Mouse (Mus musculus) midbrain, embryonic 15.5 days (tissue): Measurements from ENCODE around the gene Ccdc102a. TPM values are rescaled to one million over a fixed set of nuclear protein-coding genes. Genes with fewer than 3 reads are reported as not detected.
"Not testable (repeated sequence)": the region's sequence is repeated elsewhere in the genome, so short reads cannot be mapped to it uniquely, and the experiment has no call there.

Experiments
- ATAC-seq: fragments of 200-750 bp; cut with Nextera tagmentation; replicated peaks from 2 replicates; pipeline ENCODE4 v1.8.0; 2017; ENCODE audit warnings: moderate TSS enrichment
- H3K27ac ChIP-seq: fragments of 300-500 bp; sonication (generic); 2 replicates; pipeline ENCODE4 v1.5.1; 2015; ENCODE audit warnings: mild to moderate bottlenecking, inconsistent platforms
- H3K27me3 ChIP-seq: fragments of 300-500 bp; sonication (generic); replicated peaks from 2 replicates; pipeline ENCODE4 v1.6.1; 2015; ENCODE audit warnings: inconsistent platforms
- H3K36me3 ChIP-seq: fragments of 300-500 bp; sonication (generic); replicated peaks from 2 replicates; pipeline ENCODE4 v1.6.1; 2015; ENCODE audit warnings: inconsistent platforms
- H3K4me1 ChIP-seq: fragments of 300-500 bp; sonication (generic); 2 replicates; pipeline ENCODE4 v1.6.1; 2015; ENCODE audit warnings: inconsistent platforms
- H3K4me2 ChIP-seq: fragments of 300-500 bp; sonication (generic); 2 replicates; pipeline ENCODE4 v1.6.1; 2015; ENCODE audit warnings: inconsistent platforms, mild to moderate bottlenecking, moderate library complexity
- H3K4me3 ChIP-seq: fragments of 300-500 bp; sonication (generic); 2 replicates; pipeline ENCODE4 v1.5.1; 2015; ENCODE audit warnings: mild to moderate bottlenecking, inconsistent platforms
- H3K9ac ChIP-seq: fragments of 300-500 bp; sonication (generic); 2 replicates; pipeline ENCODE4 v1.6.1; 2015; ENCODE audit warnings: mild to moderate bottlenecking, inconsistent platforms
- H3K9me3 ChIP-seq: fragments of 300-500 bp; sonication (generic); 2 replicates; pipeline ENCODE4 v1.6.1; 2016; ENCODE audit warnings: inconsistent platforms
- WGBS: fragments of 180-500 bp; shearing (Covaris S2); methylation state at CpG from one replicate; pipeline ENCODE4 v1.1.7; 2015; ENCODE audit warnings: mixed read lengths; 5-methylcytosine and 5-hydroxymethylcytosine counted together
- polyA plus RNA-seq: library from polyadenylated mRNA; unstranded; fragments of >200 nt; fragmentation: Nextera tagmentation; extraction: Ambion mirVana; gene quantifications from 2 replicates; pipeline ENCODE4 v1.2.1, GENCODE M21; 2015

The Ccdc102a gene
- polyA plus RNA-seq, 1 experiment from 2014 or later: 4.9 TPM

DNA sequence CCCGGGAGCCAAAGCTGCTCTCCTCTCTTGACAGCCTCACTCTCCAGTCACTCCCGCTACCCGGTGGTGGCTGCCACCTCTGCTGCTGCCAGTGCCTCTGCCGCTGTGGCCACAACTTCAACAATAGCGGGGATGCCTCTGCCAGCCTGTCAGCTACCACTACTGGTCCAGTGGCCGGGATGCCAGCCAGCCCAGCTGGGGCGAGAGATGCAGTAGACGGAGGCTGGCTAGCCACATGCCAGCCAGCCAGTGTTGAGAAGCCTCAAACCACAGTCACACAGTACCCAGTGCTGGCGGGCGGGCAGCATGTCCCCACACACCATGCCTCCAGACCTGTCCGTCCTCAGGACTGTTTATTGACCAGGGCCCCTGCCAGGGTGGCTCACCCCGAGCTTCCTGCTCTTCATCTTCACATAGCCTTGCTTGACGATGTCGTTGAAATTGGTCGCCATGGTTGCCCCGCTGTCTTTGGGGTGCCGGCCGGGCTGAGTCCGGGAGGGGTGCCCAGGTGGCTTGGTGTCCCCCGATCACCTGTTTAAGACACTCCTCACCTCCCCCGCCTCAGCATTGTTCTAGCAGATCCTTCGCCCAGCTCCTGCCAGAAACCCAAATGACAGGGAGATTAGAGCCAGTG, 47.3 kb downstream of the Ccdc102a start:
- Histone ChIP-seq H3K9me3 (no peaks in the 10 kb centered on the region), H3K9ac (peak overlapping the region; percentile 87), H3K4me2 (peak overlapping the region; percentile 89), H3K36me3 (peaks cover 6% of the 10 kb centered on the region), H3K27me3 (peaks cover 19% of the 10 kb centered on the region), H3K4me1 (peaks cover 53% of the 10 kb centered on the region), H3K4me3 (peak overlapping the region; percentile 77), H3K27ac (peak overlapping the region; percentile 81)
- under 1% methylated on average over 22 of the region's 22 CpGs for WGBS
- peak; percentile 71 for ATAC-seq

DNA sequence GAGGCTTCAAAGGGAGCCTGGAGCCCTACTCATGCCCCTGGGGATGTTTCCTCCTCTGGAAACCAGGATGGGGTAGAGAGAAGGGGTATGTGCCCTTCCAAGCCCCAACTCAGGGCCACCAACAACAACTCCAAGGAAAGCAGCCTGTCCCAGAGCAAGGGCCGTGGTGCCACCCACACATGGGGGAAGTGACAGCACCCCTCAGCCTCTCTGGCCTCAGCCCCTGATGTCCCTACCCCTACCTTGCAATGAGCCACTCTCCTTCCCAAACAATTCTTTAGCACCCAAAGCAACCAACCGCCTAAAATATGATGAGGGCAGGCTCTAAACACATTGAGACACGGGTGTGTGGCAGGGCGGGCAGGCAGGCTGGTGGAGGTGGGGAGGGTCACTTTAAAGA, 47.9 kb downstream of the Ccdc102a start:
- Histone ChIP-seq H3K27ac (peak overlapping the region; percentile 81), H3K27me3 (peaks cover 13% of the 10 kb centered on the region), H3K4me3 (peak overlapping the region; percentile 77), H3K9ac (peak overlapping the region; percentile 87), H3K9me3 (no peaks in the 10 kb centered on the region), H3K4me2 (peak overlapping the region; percentile 89), H3K4me1 (peaks cover 47% of the 10 kb centered on the region), H3K36me3 (peaks cover 12% of the 10 kb centered on the region)
- ATAC-seq: no peak
- WGBS: 11% methylated on average over 4 of the region's 4 CpGs

DNA sequence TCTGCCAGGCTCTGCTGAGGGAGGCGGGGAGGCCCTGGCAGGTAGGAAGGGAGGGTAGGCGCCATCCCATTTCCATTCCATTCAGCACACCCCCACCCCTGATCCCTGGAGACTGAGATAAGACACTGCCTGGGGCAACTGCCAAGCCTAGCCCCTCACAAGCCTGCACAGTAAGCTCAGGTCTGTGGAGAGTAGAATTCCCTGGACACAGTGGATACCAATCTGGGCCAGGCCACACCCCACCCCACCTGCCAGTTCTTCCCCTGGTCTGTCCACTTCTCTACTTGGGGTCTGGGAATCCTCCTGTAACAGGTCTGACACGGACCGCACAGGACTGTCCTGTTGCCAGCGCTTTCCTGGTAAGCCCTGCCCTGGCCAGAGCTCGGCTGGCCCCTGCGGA, 48.8 kb downstream of the Ccdc102a start:
- H3K4me1 ChIP-seq: peaks cover 44% of the 10 kb centered on the region
- peak overlapping the region; percentile 81 for H3K27ac ChIP-seq
- peaks cover 20% of the 10 kb centered on the region for H3K36me3 ChIP-seq
- no peak for ATAC-seq
- peaks cover 5% of the 10 kb centered on the region for H3K27me3 ChIP-seq
- peak overlapping the region; percentile 77 for H3K4me3 ChIP-seq
- H3K9me3 ChIP-seq: no peaks in the 10 kb centered on the region
- 56% methylated on average over 7 of the region's 7 CpGs for WGBS
- peak overlapping the region; percentile 87 for H3K9ac ChIP-seq
- H3K4me2 ChIP-seq: peak overlapping the region; percentile 89

DNA sequence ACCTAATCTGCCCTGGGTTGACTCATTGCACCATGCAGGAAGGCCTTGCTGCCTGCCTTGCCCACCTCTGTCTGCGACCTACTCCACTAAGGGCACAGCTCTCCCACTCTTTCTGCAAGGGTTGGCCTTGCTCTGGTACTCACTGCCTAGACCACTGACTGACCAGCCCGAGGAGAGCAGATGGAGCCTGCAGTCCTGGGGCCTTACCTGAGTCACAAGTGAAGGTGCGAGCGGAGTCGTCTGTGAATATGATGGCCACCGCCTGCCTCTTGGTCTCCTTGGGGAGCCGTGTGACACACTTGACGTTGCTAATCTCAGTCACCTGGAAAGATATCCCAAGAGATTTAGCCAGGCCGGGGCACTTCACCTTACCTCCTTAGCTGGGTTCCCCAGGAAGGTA, 51.0 kb downstream of the Ccdc102a start:
- Histone ChIP-seq H3K4me2 (no peak overlapping the region), H3K4me3 (no peak overlapping the region), H3K9ac (no peak overlapping the region), H3K27ac (no peak overlapping the region), H3K27me3 (no peaks in the 10 kb centered on the region), H3K9me3 (no peaks in the 10 kb centered on the region), H3K4me1 (peaks cover 38% of the 10 kb centered on the region), H3K36me3 (peaks cover 28% of the 10 kb centered on the region)
- WGBS: 88% methylated on average over 9 of the region's 9 CpGs
- ATAC-seq: no peak

DNA sequence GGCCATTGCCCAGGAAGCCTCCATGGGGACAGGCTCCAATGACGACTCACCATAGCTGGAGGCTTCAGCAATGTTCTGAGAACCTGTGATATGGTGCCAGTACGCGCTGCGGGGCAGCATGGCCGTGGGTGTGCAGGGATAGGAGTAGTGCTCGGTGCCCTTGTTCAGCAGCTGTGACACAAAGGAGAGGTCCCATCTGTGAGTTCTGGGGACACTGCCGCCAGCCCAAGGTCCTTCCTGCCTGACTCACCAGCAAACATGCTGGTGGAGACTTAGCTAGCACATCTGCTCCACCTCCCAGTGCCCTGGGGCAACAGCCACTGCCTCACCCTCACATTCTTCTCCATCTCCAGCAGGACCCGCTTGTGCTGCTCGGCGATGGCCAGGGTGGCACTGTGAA, 52.6 kb downstream of the Ccdc102a start:
- H3K4me3 ChIP-seq: no peak overlapping the region
- H3K4me1 ChIP-seq: peaks cover 29% of the 10 kb centered on the region
- no peaks in the 10 kb centered on the region for H3K27me3 ChIP-seq
- ATAC-seq: no peak
- 89% methylated on average over 10 of the region's 10 CpGs for WGBS
- H3K27ac ChIP-seq: no peak overlapping the region
- H3K4me2 ChIP-seq: no peak overlapping the region
- peaks cover 34% of the 10 kb centered on the region for H3K36me3 ChIP-seq
- H3K9me3 ChIP-seq: no peaks in the 10 kb centered on the region
- no peak overlapping the region for H3K9ac ChIP-seq

DNA sequence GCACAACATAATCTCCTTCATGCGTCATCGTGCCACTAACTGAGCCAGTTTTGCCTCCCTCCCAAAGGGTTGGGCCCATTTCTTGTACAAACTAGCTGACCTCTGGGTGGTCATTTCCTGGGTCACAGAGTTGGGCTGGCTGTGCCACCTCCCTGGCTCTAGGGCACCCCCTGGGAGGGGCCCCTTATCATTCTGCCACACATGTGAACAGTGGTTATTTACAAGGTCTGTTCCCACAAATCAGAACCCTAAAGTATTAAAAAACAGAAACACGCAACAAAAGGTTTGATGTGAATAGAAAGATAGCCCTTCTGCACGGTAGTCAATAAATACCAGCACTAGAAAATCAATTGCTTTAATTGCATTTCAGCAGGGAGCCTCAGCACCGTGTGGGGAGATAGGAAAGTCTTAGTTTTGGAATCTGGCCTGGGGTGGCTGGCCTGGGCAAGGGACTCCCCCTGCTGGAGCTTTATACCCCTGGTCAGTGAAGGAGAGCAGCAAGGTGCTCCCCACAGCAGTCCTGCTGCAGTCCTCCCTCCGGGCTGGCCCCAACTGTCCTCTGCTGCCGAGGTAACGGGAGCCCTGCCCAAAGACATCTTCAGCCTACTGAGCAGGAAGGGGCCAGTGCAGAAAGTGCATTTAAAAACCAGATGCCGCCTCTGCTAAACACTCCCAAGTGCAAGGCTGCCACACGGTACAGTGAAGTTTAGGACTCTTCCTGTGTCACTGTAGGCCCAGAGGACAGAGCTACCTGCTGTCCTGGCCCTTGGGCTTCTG, 53.8 kb downstream of the Ccdc102a start:
- no peaks in the 10 kb centered on the region for H3K27me3 ChIP-seq
- no peak overlapping the region for H3K9ac ChIP-seq
- peaks cover 22% of the 10 kb centered on the region for H3K4me1 ChIP-seq
- peaks cover 34% of the 10 kb centered on the region for H3K36me3 ChIP-seq
- H3K4me2 ChIP-seq: no peak overlapping the region
- WGBS: 73% methylated on average over 10 of the region's 10 CpGs
- H3K27ac ChIP-seq: no peak overlapping the region
- no peak for ATAC-seq
- no peaks in the 10 kb centered on the region for H3K9me3 ChIP-seq
- H3K4me3 ChIP-seq: no peak overlapping the region

DNA sequence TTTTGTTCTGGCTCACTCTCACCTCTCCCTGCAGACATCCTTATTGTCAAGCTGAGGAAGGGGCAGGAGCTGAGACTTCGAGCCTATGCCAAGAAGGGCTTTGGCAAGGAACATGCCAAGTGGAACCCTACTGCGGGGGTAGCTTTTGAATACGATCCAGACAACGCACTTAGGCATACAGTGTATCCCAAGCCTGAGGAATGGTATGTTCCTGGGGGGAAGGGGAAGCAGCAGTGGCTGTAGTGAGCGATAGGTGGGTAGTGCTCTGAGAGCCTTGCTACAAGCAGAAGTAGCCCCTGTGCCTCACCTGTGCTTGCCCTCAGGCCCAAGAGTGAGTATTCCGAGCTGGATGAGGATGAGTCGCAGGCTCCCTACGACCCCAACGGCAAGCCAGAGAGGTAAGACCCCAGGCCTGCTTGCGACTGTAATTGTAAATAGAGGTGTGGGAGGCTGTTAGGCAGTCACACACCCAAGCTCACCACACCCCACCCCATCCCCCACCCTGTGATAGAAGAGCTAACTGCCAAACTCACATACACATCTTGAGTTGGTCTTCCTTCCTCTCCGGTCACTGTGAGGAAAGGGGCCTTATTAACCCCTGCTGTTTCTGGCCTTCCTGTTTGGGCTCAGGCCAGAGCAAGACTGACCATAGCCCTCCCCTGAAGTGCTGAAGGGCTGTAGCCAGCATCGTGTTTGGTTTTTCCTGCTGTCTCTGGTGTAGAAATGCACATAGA, 55.2 kb downstream of the Ccdc102a start:
- Histone ChIP-seq H3K9me3 (no peaks in the 10 kb centered on the region), H3K27me3 (no peaks in the 10 kb centered on the region), H3K4me1 (peaks cover 20% of the 10 kb centered on the region), H3K9ac (no peak overlapping the region), H3K4me3 (no peak overlapping the region), H3K27ac (no peak overlapping the region), H3K36me3 (peaks cover 34% of the 10 kb centered on the region), H3K4me2 (no peak overlapping the region)
- WGBS: 93% methylated on average over 12 of the region's 12 CpGs
- no peak for ATAC-seq

DNA sequence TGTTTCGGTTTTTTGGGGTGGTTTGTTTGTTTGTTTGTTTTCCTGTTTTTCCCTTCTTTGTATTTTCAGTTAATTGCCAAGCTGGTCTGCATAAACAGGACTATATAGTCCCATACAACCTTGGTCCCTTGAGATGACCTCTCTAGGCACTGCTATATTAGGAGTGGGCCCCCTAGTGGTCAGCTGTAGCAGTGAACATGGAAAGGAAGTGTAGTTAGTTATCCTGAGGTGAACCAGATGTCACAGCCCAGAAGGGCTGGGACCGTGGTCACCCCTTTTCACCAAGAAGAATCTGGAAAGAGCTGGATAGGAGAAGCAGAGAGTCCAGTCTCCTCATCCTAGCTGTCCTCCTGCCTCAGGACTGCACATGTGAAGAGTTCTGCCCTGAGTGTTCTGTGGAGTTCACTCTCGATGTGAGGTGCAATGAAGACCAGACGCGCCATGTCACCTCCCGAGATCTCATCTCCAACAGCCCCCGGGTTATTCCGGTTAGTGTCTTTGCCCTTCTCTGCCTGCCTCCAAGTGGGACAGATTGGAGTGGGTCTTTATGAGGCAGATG, 56.5 kb downstream of the Ccdc102a start:
- WGBS: 77% methylated on average over 8 of the region's 8 CpGs
- Histone ChIP-seq H3K36me3 (peaks cover 34% of the 10 kb centered on the region), H3K4me3 (no peak overlapping the region), H3K4me1 (peaks cover 18% of the 10 kb centered on the region), H3K9ac (no peak overlapping the region), H3K4me2 (no peak overlapping the region), H3K27ac (no peak overlapping the region), H3K27me3 (no peaks in the 10 kb centered on the region), H3K9me3 (no peaks in the 10 kb centered on the region)
- ATAC-seq: no peak

DNA sequence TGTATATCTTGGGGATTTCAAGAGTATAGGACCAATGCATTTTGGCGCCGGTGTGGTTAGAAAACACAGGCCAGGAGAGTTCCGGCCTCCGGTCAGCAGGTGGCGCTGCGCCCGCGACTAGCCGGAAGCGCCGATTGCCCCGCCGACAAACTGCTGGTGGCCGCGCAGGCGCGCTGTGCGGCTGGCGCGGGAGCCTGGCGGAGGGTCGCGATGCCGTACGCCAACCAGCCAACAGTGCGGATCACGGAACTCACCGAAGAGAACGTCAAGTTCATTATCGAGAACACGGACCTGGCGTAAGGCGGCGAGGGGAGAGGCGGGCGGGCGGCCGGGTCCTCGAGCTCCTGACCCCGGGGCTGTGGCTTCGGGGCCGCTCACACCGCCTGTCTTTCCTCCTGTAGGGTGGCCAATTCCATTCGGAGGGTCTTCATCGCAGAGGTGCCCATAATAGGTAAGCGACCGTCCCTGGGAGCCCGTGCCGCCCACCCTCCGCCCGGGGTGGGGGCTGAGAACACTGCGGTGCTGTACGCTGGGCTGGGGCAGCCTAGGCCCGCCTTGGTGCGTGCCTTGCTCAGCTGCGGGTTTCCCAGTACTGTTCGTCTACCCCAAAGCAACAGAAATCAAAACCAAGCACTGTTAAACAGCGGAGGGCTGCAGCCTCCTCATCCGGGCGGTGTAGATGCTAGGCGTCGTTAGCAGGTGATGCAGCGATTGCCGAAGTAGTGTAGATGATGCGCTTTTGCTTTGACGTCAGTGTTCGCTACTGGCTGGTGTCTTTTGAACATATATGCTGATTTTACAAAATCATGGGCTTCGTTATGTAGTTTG, 60.3 kb downstream of the Ccdc102a start, which contains the start of gene Polr2c:
Polr2c (plus strand) TSS at position 105 of the 828 bp plus-strand sequence.
- Histone ChIP-seq H3K4me3 (peak within 1 kb of the TSS; percentile 74), H3K9me3 (no peaks in the 10 kb centered on the region), H3K4me1 (peaks cover 18% of the 10 kb centered on the region), H3K27ac (peak within 1 kb of the TSS; percentile 74), H3K36me3 (peaks cover 23% of the 10 kb centered on the region), H3K27me3 (no peaks in the 10 kb centered on the region), H3K9ac (peak within 1 kb of the TSS; percentile 85), H3K4me2 (peak within 1 kb of the TSS; percentile 61)
- ATAC-seq: peak; percentile 86
- under 1% methylated on average over 67 of the region's 68 CpGs for WGBS

DNA sequence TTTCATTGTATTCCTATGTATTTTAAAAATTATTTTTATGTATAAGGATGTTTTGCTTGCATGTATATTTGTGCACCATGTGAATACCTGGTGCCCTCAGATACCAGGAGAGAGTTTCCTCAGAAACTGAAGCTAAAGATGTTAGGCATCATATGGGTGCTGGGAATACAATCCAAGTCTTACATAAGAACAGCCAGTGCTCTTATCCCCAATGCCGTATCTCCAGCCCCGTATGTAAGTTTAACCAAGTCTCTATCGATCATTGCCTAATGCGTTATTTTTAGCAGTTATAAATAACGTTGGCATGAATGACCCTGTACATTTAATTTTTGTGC, 60.9 kb downstream of the Ccdc102a start:
- 28% methylated on average over 5 of the region's 5 CpGs for WGBS
- Histone ChIP-seq H3K4me1 (peaks cover 18% of the 10 kb centered on the region), H3K9me3 (no peaks in the 10 kb centered on the region), H3K27me3 (no peaks in the 10 kb centered on the region), H3K4me3 (peak overlapping the region; percentile 74), H3K36me3 (peaks cover 29% of the 10 kb centered on the region), H3K9ac (no peak overlapping the region), H3K4me2 (0 out of 2 replicates have a peak overlapping the region, but pooled peaks have one; percentile 17), H3K27ac (peak overlapping the region; percentile 51; the same call in 1 of the 2 replicates)
- peak; percentile 48; the same call in 1 of the 2 replicates for ATAC-seq

DNA sequence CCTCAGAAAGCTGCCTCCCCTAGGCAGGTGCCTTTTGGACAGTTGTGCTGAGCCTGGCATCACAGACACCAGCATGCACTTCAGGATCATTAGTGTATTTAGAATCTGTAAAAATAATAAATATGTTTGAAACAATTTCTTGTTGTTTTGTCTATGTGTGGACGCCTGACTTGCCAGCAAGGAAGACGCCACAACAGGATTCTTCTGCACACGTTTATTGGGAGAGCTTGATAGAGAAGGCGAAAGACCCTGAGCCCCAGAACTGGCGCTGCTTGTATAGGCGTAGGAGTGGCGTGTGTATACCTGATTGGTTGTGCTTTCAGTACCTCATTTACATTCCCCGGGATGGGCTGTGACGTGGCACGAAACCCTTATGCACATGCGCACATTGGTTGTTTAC, 63.1 kb downstream of the Ccdc102a start:
- H3K9me3 ChIP-seq, H3K4me3 ChIP-seq, H3K9ac ChIP-seq, H3K27me3 ChIP-seq, H3K4me2 ChIP-seq, H3K27ac ChIP-seq, ATAC-seq: not testable (repeated sequence)
- peaks cover 18% of the 10 kb centered on the region for H3K4me1 ChIP-seq
- 90% methylated on average over 11 of the region's 11 CpGs for WGBS
- H3K36me3 ChIP-seq: peaks cover 44% of the 10 kb centered on the region
